Mouse (Mus musculus): Measurements from ENCODE around the gene Htt. TPM values are rescaled to one million over a fixed set of nuclear protein-coding genes. Genes with fewer than 3 reads are reported as not detected.

The Htt gene
- polyA plus RNA-seq, 1 experiment = 12.6 TPM

DNA sequence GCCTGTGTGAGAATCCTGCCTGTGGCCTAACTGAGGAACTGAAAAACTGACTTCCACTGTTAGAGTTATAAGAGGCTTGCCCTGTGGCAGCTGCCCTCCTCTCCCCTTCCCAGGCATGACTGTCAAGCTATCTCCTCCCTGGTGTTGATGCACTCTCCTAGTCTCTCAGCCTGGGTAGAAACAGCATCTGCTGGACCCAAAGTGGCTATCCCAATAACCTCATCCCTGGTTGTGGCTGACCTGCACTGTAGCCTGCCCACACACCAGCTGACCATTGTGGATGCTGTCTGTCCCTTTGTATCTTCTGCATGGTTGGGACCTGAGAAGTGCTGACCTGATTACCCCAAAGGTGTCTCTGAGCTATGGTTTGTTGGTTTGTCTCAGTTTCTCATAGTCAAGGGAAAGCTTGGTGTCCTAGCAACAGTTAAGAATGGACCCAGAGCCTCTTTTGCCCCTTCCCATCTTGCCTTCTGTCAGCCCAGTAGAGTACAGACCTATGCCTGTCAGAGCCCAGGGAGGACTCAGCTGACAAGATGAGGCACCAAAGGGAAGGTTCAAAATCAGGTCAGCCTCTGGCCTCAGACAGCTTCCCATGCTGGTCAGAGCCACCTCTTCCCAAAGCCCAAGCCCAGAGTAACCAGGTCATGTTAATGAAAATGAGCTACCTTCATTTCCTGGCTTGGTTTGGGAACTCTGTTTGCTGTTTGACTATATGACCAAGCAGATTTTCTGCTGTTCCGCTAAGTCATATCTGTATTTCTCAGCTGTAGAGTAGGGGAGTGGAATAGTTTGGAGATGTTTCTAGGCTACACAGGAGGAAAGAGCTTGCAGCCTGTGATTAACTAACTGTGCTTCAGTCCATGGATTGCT lies 148.3 kb downstream of the Htt start:
- WGBS = 67% methylated on average over 1 of the region's 1 CpGs
- H3K27ac ChIP-seq (ENCODE audit: control insufficient read depth, insufficient read depth, low read depth, low read length, poor library complexity) = peak overlapping the region; percentile 89
- peaks cover 3% of the 10 kb centered on the region for H3K4me1 ChIP-seq (ENCODE audit: control insufficient read depth, insufficient read depth, low read length)
- no peak overlapping the region for H3K4me3 ChIP-seq (replicated peaks; ENCODE audit: control insufficient read depth, low read depth, low read length)
- no peak for TF ChIP-seq CTCF (IDR thresholded peaks at IDR 0.05; ENCODE audit: control insufficient read depth, insufficient read depth, low read length)
- no peak for TF ChIP-seq POLR2A (IDR thresholded peaks at IDR 0.05; ENCODE audit: borderline replicate concordance, control insufficient read depth, low read depth, low read length)

GRCm38 (mm10) chr5:34910504-34910815 lies 148.9 kb downstream of the Htt start:
- H3K4me3 ChIP-seq (replicated peaks; ENCODE audit: control insufficient read depth, low read depth, low read length) = no peak overlapping the region
- 76% methylated on average over 4 of the region's 4 CpGs for WGBS
- peak overlapping the region; percentile 78 for H3K27ac ChIP-seq (ENCODE audit: control insufficient read depth, insufficient read depth, low read depth, low read length, poor library complexity)
- H3K4me1 ChIP-seq (ENCODE audit: control insufficient read depth, insufficient read depth, low read length) = peaks cover 3% of the 10 kb centered on the region
- TF ChIP-seq CTCF (IDR thresholded peaks at IDR 0.05; ENCODE audit: control insufficient read depth, insufficient read depth, low read length) (no peak), POLR2A (IDR thresholded peaks at IDR 0.05; ENCODE audit: borderline replicate concordance, control insufficient read depth, low read depth, low read length) (no peak)

GRCm38 (mm10) chr5:34915801-34916200 lies 154.3 kb downstream of the Htt start:
- WGBS = 0% methylated on average over 1 of the region's 1 CpGs
- TF ChIP-seq POLR2A (IDR thresholded peaks at IDR 0.05; ENCODE audit: borderline replicate concordance, control insufficient read depth, low read depth, low read length) (no peak), CTCF (IDR thresholded peaks at IDR 0.05; ENCODE audit: control insufficient read depth, insufficient read depth, low read length) (peak; percentile 93)
- Histone ChIP-seq H3K27ac (ENCODE audit: control insufficient read depth, insufficient read depth, low read depth, low read length, poor library complexity) (no peak overlapping the region), H3K4me3 (replicated peaks; ENCODE audit: control insufficient read depth, low read depth, low read length) (no peak overlapping the region), H3K4me1 (ENCODE audit: control insufficient read depth, insufficient read depth, low read length) (no peaks in the 10 kb centered on the region)

DNA sequence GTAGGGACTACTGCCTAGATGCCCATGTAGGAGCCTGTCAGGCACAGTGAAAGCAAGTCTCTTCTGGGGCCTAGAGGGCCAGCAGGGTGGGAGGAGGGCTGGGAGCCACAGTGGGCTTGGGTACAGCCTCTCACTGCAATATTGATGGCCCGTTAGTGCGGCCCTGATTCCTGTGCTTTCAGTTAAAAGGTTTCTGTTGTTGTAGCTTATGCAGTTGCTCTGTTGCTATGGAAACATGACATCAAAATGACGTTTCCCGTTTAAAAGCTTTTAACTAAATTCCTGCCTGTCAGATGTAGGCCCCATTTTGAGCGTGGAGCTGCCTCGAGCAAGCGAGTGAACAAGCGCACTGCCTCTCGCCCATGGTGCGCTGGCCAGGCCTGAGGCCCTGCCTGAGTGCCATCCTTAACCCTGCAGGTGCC lies 155.7 kb downstream of the Htt start:
- H3K4me1 ChIP-seq (ENCODE audit: control insufficient read depth, insufficient read depth, low read length) = no peaks in the 10 kb centered on the region
- no peak overlapping the region for H3K27ac ChIP-seq (ENCODE audit: control insufficient read depth, insufficient read depth, low read depth, low read length, poor library complexity)
- H3K4me3 ChIP-seq (replicated peaks; ENCODE audit: control insufficient read depth, low read depth, low read length) = no peak overlapping the region
- TF ChIP-seq POLR2A (IDR thresholded peaks at IDR 0.05; ENCODE audit: borderline replicate concordance, control insufficient read depth, low read depth, low read length) = no peak
- no peak for TF ChIP-seq CTCF (IDR thresholded peaks at IDR 0.05; ENCODE audit: control insufficient read depth, insufficient read depth, low read length)
- 85% methylated on average over 10 of the region's 10 CpGs for WGBS

DNA sequence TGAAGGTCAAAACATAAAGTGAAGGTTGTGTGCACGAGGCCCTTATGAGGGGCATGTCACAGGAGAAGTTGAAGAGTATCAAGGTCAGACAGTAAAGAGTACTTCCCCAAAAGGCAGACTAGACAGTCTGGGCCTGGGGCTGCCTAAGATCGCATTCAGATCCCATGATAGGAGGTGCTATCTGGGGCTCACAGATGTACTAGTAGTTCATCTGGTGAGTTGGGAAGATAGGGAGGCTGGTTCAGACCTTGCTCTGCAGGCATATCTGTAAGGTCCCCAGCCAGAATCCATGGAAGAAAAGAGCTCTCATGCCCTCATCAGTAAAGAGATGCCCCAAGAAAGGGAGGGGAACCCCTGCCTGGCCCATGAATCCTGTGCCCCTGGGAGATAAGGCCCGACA lies 157.2 kb downstream of the Htt start:
- Histone ChIP-seq H3K4me1 (ENCODE audit: control insufficient read depth, insufficient read depth, low read length) (peaks cover 2% of the 10 kb centered on the region; the same call in 1 of the 2 replicates), H3K27ac (ENCODE audit: control insufficient read depth, insufficient read depth, low read depth, low read length, poor library complexity) (0 out of 2 replicates have a peak overlapping the region, but pooled peaks have one; percentile 24), H3K4me3 (replicated peaks; ENCODE audit: control insufficient read depth, low read depth, low read length) (no peak overlapping the region)
- TF ChIP-seq CTCF (IDR thresholded peaks at IDR 0.05; ENCODE audit: control insufficient read depth, insufficient read depth, low read length) = no peak
- no peak for TF ChIP-seq POLR2A (IDR thresholded peaks at IDR 0.05; ENCODE audit: borderline replicate concordance, control insufficient read depth, low read depth, low read length)
- 64% methylated on average over 3 of the region's 3 CpGs for WGBS

GRCm38 (mm10) chr5:34922531-34922930 lies 161.0 kb downstream of the Htt start:
- Histone ChIP-seq H3K4me3 (replicated peaks; ENCODE audit: control insufficient read depth, low read depth, low read length) (no peak overlapping the region), H3K27ac (ENCODE audit: control insufficient read depth, insufficient read depth, low read depth, low read length, poor library complexity) (peak overlapping the region; percentile 91), H3K4me1 (ENCODE audit: control insufficient read depth, insufficient read depth, low read length) (peaks cover 5% of the 10 kb centered on the region; the same call in 1 of the 2 replicates)
- WGBS = 74% methylated on average over 6 of the region's 6 CpGs
- TF ChIP-seq POLR2A (IDR thresholded peaks at IDR 0.05; ENCODE audit: borderline replicate concordance, control insufficient read depth, low read depth, low read length) (no peak), CTCF (IDR thresholded peaks at IDR 0.05; ENCODE audit: control insufficient read depth, insufficient read depth, low read length) (no peak)

DNA sequence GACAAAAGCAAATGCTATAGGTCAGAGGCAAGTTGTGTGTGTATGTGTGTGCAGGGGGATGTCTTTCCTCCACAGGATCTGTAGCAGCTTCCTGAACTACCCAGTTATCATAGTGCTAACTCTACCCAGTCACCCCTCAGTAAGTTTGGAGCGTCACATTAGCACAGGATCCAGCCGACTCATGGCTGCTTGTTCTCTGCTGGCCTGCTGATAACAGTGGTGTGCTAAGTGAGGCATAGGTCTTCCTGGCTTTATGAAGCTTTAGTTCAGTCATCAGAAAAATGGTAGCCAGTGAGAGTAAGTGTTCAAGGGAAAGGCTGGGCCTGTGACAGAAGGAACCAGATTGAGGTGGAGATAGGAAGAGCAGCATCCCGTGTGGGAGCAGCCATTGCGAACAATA lies 162.4 kb downstream of the Htt start:
- TF ChIP-seq POLR2A (IDR thresholded peaks at IDR 0.05; ENCODE audit: borderline replicate concordance, control insufficient read depth, low read depth, low read length) (no peak), CTCF (IDR thresholded peaks at IDR 0.05; ENCODE audit: control insufficient read depth, insufficient read depth, low read length) (no peak)
- Histone ChIP-seq H3K4me1 (ENCODE audit: control insufficient read depth, insufficient read depth, low read length) (peaks cover 5% of the 10 kb centered on the region; the same call in 1 of the 2 replicates), H3K27ac (ENCODE audit: control insufficient read depth, insufficient read depth, low read depth, low read length, poor library complexity) (peak overlapping the region; percentile 91), H3K4me3 (replicated peaks; ENCODE audit: control insufficient read depth, low read depth, low read length) (no peak overlapping the region)
- WGBS = 58% methylated on average over 4 of the region's 4 CpGs

GRCm38 (mm10) chr5:34924519-34924918 lies 163.0 kb downstream of the Htt start:
- H3K4me3 ChIP-seq (replicated peaks; ENCODE audit: control insufficient read depth, low read depth, low read length) = no peak overlapping the region
- 65% methylated on average over 7 of the region's 7 CpGs for WGBS
- H3K27ac ChIP-seq (ENCODE audit: control insufficient read depth, insufficient read depth, low read depth, low read length, poor library complexity) = peak overlapping the region; percentile 91
- TF ChIP-seq CTCF (IDR thresholded peaks at IDR 0.05; ENCODE audit: control insufficient read depth, insufficient read depth, low read length) (no peak), POLR2A (IDR thresholded peaks at IDR 0.05; ENCODE audit: borderline replicate concordance, control insufficient read depth, low read depth, low read length) (no peak)
- peaks cover 6% of the 10 kb centered on the region; the same call in 1 of the 2 replicates for H3K4me1 ChIP-seq (ENCODE audit: control insufficient read depth, insufficient read depth, low read length)
